Mouse (Mus musculus): ENCODE measurements around the gene Ranbp17. TPM values are rescaled to one million over a fixed set of nuclear protein-coding genes. Genes with fewer than 3 reads are reported as not detected.

Ranbp17 gene
- polyA plus RNA-seq, 1 experiment from 2014 or later: 11.3 TPM

DNA sequence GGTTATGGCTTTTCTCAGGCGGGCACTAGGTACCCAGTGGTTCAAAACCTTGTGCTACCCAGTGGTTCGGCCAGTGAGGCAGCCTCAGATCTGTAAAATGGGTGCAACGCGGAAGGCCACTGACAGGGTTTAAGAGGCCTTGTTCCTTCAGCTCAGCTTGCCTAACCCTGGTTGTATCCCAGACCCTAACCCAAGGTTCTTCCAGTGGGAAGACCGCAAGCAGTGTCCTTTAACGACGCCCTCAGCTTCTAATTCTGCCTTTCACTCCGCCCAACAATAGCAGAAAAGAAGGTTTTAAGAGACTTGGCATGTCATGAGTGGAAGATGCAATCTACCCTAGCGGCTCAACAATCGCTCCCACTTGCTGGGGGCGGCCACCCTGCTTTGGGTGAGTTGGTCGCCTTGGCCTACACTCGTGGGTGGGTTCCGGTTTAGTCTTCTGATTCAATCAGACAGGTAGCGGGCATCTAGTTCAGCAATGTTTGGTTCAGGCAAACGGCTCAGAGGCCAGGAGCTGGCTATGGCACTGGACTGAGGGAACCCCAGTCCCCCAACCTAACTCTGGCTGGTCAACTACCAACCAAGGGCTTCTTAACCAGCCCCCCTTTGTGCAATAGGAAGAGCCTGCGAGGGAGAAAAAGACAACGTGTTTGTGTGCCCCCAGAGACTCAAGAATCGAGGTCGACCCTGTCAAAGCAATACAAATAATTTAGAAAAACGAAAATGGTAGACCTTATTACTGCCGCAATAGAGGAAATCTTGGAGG lies 315.0 kb downstream of the Ranbp17 start:
- H3K4me1 ChIP-seq: peaks cover 60% of the 10 kb centered on the region
- no peak overlapping the region for H3K4me3 ChIP-seq
- H3K36me3 ChIP-seq (replicated peaks): no peaks in the 10 kb centered on the region
- peaks cover 100% of the 10 kb centered on the region for H3K27me3 ChIP-seq (ENCODE audit: poor library complexity, severe bottlenecking)
- WGBS: 14% methylated on average over 22 of the region's 22 CpGs
- H3K9me3 ChIP-seq: peaks cover 8% of the 10 kb centered on the region
- no peak overlapping the region for H3K27ac ChIP-seq
- DNase-seq (ENCODE audit: extremely low spot score, low spot score): peak; percentile 27

GRCm38 (mm10) chr11:33197673-33198072 lies 315.9 kb downstream of the Ranbp17 start:
- peak; percentile 36 for DNase-seq (ENCODE audit: extremely low spot score, low spot score)
- Histone ChIP-seq H3K27me3 (ENCODE audit: poor library complexity, severe bottlenecking) (peaks cover 100% of the 10 kb centered on the region), H3K36me3 (replicated peaks) (no peaks in the 10 kb centered on the region), H3K27ac (no peak overlapping the region), H3K4me3 (no peak overlapping the region), H3K9me3 (peaks cover 8% of the 10 kb centered on the region), H3K4me1 (peaks cover 57% of the 10 kb centered on the region)
- 17% methylated on average over 15 of the region's 15 CpGs for WGBS

DNA sequence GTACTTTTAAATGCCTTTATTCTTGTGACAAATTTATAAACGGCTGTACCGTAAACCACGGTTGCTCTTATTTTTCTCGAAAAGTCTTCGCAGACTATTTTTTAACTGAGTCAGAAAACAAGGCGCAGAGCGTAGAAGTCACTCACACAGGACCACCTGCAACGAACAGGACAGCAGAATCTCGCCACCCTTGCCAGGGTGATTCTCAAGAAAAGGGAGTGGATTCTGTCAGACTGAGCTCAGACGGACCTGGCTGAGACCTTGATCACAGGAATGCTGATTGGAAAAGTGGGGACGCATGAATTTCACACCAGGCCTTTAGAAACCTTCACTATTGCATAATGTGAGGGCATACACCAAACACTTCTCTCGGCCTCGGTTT lies 316.4 kb downstream of the Ranbp17 start:
- 22% methylated on average over 13 of the region's 13 CpGs for WGBS
- DNase-seq (ENCODE audit: extremely low spot score, low spot score): no peak
- peaks cover 8% of the 10 kb centered on the region for H3K9me3 ChIP-seq
- peaks cover 51% of the 10 kb centered on the region for H3K4me1 ChIP-seq
- no peak overlapping the region for H3K27ac ChIP-seq
- no peaks in the 10 kb centered on the region for H3K36me3 ChIP-seq (replicated peaks)
- H3K27me3 ChIP-seq (ENCODE audit: poor library complexity, severe bottlenecking): peaks cover 100% of the 10 kb centered on the region
- H3K4me3 ChIP-seq: no peak overlapping the region

GRCm38 (mm10) chr11:33196447-33197132 lies 317.0 kb downstream of the Ranbp17 start:
- peak; percentile 41 for DNase-seq (ENCODE audit: extremely low spot score, low spot score)
- Histone ChIP-seq H3K4me1 (peaks cover 46% of the 10 kb centered on the region), H3K4me3 (no peak overlapping the region), H3K27me3 (ENCODE audit: poor library complexity, severe bottlenecking) (peaks cover 100% of the 10 kb centered on the region), H3K36me3 (replicated peaks) (no peaks in the 10 kb centered on the region), H3K27ac (no peak overlapping the region), H3K9me3 (peaks cover 8% of the 10 kb centered on the region)
- WGBS: 8% methylated on average over 24 of the region's 24 CpGs

- Histone ChIP-seq H3K4me3 (no peak overlapping the region), H3K36me3 (replicated peaks) (no peaks in the 10 kb centered on the region), H3K9me3 (peaks cover 8% of the 10 kb centered on the region), H3K27me3 (ENCODE audit: poor library complexity, severe bottlenecking) (peaks cover 100% of the 10 kb centered on the region), H3K4me1 (peaks cover 38% of the 10 kb centered on the region), H3K27ac (no peak overlapping the region)
- WGBS: 2% methylated on average over 25 of the region's 25 CpGs
- no peak for DNase-seq (ENCODE audit: extremely low spot score, low spot score)
Observed at GRCm38 (mm10) chr11:33195531-33196446, 317.8 kb downstream of the Ranbp17 start.

GRCm38 (mm10) chr11:33195061-33195460 lies 318.5 kb downstream of the Ranbp17 start:
- Histone ChIP-seq H3K27ac (no peak overlapping the region), H3K9me3 (peaks cover 8% of the 10 kb centered on the region), H3K4me1 (peaks cover 30% of the 10 kb centered on the region), H3K27me3 (ENCODE audit: poor library complexity, severe bottlenecking) (peaks cover 98% of the 10 kb centered on the region), H3K36me3 (replicated peaks) (no peaks in the 10 kb centered on the region), H3K4me3 (no peak overlapping the region)
- WGBS: 12% methylated on average over 7 of the region's 7 CpGs
- peak; percentile 25 for DNase-seq (ENCODE audit: extremely low spot score, low spot score)

GRCm38 (mm10) chr11:33193695-33194094 lies 319.9 kb downstream of the Ranbp17 start:
- Histone ChIP-seq H3K36me3 (replicated peaks) (no peaks in the 10 kb centered on the region), H3K27me3 (ENCODE audit: poor library complexity, severe bottlenecking) (peaks cover 85% of the 10 kb centered on the region), H3K27ac (no peak overlapping the region), H3K9me3 (peaks cover 8% of the 10 kb centered on the region), H3K4me1 (peaks cover 26% of the 10 kb centered on the region), H3K4me3 (peak overlapping the region; percentile 34; the same call in 1 of the 2 replicates)
- WGBS: under 1% methylated on average over 12 of the region's 12 CpGs
- peak; percentile 36 for DNase-seq (ENCODE audit: extremely low spot score, low spot score)

DNA sequence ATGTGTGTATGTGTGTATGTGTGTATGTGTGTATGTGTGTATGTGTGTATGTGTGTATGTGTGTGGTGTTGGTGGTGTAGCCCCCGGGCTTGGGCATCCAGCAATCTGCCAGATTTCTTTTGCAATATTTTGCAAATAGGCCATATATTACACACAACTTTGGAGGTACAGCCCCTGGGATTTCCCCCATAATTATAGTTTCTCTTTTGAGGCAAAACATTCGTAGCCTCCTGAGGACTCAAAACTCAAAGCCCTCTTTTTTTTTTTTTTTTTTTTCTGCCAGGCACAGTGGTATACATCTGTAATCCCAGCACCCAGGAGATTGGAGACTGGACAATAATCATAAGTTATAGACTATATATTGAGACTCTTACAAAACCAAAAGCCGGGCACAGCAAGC lies 331.7 kb downstream of the Ranbp17 start:
- 77% methylated on average over 3 of the region's 3 CpGs for WGBS
- Histone ChIP-seq H3K36me3 (replicated peaks) (no peaks in the 10 kb centered on the region), H3K27ac (no peak overlapping the region), H3K4me1 (peaks cover 21% of the 10 kb centered on the region), H3K4me3 (no peak overlapping the region), H3K9me3 (no peaks in the 10 kb centered on the region), H3K27me3 (ENCODE audit: poor library complexity, severe bottlenecking) (peaks cover 49% of the 10 kb centered on the region)
- DNase-seq (ENCODE audit: extremely low spot score, low spot score): no peak

GRCm38 (mm10) chr11:33180701-33181116 lies 332.8 kb downstream of the Ranbp17 start:
- Histone ChIP-seq H3K36me3 (replicated peaks) (no peaks in the 10 kb centered on the region), H3K4me1 (peaks cover 21% of the 10 kb centered on the region), H3K27me3 (ENCODE audit: poor library complexity, severe bottlenecking) (peaks cover 60% of the 10 kb centered on the region), H3K27ac (no peak overlapping the region), H3K9me3 (no peaks in the 10 kb centered on the region), H3K4me3 (peak overlapping the region; percentile 44)
- DNase-seq (ENCODE audit: extremely low spot score, low spot score): peak; percentile 49
- WGBS: 1% methylated on average over 18 of the region's 18 CpGs

GRCm38 (mm10) chr11:33179802-33180201 lies 333.7 kb downstream of the Ranbp17 start:
- Histone ChIP-seq H3K4me3 (no peak overlapping the region), H3K9me3 (no peaks in the 10 kb centered on the region), H3K4me1 (peaks cover 21% of the 10 kb centered on the region), H3K27me3 (ENCODE audit: poor library complexity, severe bottlenecking) (peaks cover 69% of the 10 kb centered on the region), H3K27ac (no peak overlapping the region), H3K36me3 (replicated peaks) (no peaks in the 10 kb centered on the region)
- 17% methylated on average over 1 of the region's 1 CpGs for WGBS
- no peak for DNase-seq (ENCODE audit: extremely low spot score, low spot score)

DNA sequence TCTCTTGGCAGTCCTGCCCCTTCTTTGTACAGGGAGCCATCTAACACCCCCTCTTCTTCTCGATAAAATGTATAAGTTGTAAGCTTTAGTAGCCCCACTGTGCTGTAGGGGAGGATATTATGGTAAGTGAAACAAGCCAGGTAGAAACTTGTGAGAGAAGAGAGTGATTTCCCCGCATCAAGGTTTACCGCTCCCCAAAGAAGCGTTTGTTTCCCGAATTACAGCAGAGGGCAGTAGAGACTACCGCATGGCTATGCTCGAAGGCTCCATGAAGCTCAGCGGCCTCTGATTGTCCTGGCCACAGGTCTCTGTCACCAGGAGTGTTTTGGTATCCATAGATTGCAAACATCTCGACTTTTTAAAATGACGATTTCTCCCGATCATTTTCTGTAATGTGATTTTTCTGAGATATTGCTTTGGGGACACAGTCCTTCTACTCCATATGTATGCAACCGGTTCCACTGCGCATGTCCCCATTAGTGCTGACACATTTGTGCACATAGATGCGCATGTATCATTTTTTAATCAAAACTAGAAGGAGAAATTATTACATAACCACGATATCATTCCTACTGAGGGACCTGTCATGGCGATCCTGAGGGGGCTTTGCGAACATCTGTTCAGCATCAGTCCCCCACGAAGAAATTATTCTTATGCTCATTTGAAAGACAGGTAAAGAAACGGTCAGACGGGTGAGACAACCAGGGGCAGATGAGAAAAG lies 336.9 kb downstream of the Ranbp17 start:
- Histone ChIP-seq H3K4me3 (no peak overlapping the region), H3K9me3 (no peaks in the 10 kb centered on the region), H3K27me3 (ENCODE audit: poor library complexity, severe bottlenecking) (peaks cover 71% of the 10 kb centered on the region), H3K36me3 (replicated peaks) (no peaks in the 10 kb centered on the region), H3K27ac (no peak overlapping the region), H3K4me1 (peaks cover 21% of the 10 kb centered on the region)
- DNase-seq (ENCODE audit: extremely low spot score, low spot score): peak; percentile 49
- 35% methylated on average over 20 of the region's 20 CpGs for WGBS

GRCm38 (mm10) chr11:33175768-33176167 lies 337.8 kb downstream of the Ranbp17 start:
- H3K36me3 ChIP-seq (replicated peaks): no peaks in the 10 kb centered on the region
- no peak overlapping the region for H3K27ac ChIP-seq
- H3K4me1 ChIP-seq: peaks cover 14% of the 10 kb centered on the region
- H3K9me3 ChIP-seq: no peaks in the 10 kb centered on the region
- no peak overlapping the region for H3K4me3 ChIP-seq
- WGBS: 77% methylated on average over 3 of the region's 3 CpGs
- no peak for DNase-seq (ENCODE audit: extremely low spot score, low spot score)
- peaks cover 65% of the 10 kb centered on the region for H3K27me3 ChIP-seq (ENCODE audit: poor library complexity, severe bottlenecking)
